Mouse (Mus musculus): ENCODE measurements around the gene Scgb2b7. TPM values are rescaled to one million over a fixed set of nuclear protein-coding genes. Genes with fewer than 3 reads are reported as not detected.
"Not testable (repeated sequence)": the region's sequence is repeated elsewhere in the genome, so short reads cannot be mapped to it uniquely, and the experiment has no call there.

Scgb2b7 gene
- polyA plus RNA-seq (2015; fragmentation: Nextera tagmentation; extraction: Ambion mirVana): not detected in 2 replicates

DNA sequence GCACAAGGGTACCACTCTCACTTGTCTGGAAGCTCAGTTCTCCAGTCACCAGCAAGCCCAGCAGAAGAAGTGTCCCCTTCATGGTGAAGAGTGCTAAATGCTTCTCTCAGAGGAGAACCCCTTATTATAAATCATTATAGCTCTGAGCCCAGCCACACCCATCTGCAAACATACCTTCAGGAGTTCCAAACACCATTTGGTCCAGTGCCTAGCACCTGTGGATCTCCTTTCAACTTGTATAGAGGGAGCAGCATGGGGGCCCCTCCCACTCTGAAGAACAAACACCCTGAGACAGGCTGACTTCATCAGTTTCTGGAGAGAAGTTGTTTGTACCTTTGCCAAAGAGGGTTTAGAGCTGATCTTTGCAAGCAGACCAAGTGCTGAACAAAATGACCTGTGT, at the start of gene Scgb2b7:
Gene Scgb2b7, minus strand, starts transcription at position 101 of the 400 bp plus-strand sequence.
- not testable (repeated sequence) for H3K4me1 ChIP-seq; H3K9me3 ChIP-seq; H3K4me3 ChIP-seq; H3K27ac ChIP-seq; H3K9ac ChIP-seq; H3K27me3 ChIP-seq; H3K36me3 ChIP-seq; ATAC-seq (ENCODE audit: borderline replicate concordance, extremely low read depth, low FRiP score, low TSS enrichment); H3K4me2 ChIP-seq

DNA sequence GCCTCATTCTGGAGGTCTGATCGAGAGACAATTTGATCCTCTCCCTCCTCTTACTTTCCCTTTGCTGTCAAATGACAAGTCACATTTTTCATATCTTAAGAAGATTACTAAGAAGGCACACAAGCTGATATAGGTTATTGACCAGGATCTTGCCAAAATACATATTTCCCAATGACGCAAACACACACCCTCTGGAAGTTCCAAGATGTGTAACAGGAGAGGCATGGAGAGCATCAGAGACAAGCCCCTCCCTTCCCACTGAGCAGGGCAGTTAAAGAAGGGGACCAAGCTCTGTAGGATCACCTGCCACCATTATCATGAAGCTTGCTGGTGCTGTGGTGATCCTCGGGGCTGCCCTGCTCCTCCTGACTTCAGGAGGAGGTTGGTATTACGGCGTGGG, 6.8 kb upstream of the Scgb2b7 start, which contains the start of gene Scgb1b7:
Gene Scgb1b7, plus strand, starts transcription at position 301 of the 400 bp plus-strand sequence.
- not testable (repeated sequence) for ATAC-seq (ENCODE audit: borderline replicate concordance, extremely low read depth, low FRiP score, low TSS enrichment); H3K36me3 ChIP-seq; H3K27ac ChIP-seq; H3K9ac ChIP-seq; H3K4me2 ChIP-seq; H3K4me3 ChIP-seq; H3K9me3 ChIP-seq; H3K4me1 ChIP-seq; H3K27me3 ChIP-seq
- WGBS: 73% methylated on average over 5 of the region's 5 CpGs

Other genes with a start within 250 kb of the Scgb2b7 start
- not detected in 2 replicates for gene Scgb1b7, start 6.9 kb upstream of the Scgb2b7 start, polyA plus RNA-seq (2015; fragmentation: Nextera tagmentation; extraction: Ambion mirVana)

All from lung, embryonic 15.5 days (tissue).